Mouse (Mus musculus) ES-Bruce4 (cell line): ENCODE measurements around the gene Arhgap28. TPM values are rescaled to one million over a fixed set of nuclear protein-coding genes. Genes with fewer than 3 reads are reported as not detected.

ENCODE experiments used
- H3K27ac ChIP-seq: 2 replicates; pipeline ENCODE4 v1.5.1; 2012; ENCODE audit warnings: low read length, inconsistent platforms; ENCODE audit not compliant: insufficient read depth
- H3K27me3 ChIP-seq: 2 replicates; pipeline ENCODE4 v1.6.1; 2012; ENCODE audit warnings: mild to moderate bottlenecking, low read length, inconsistent platforms; ENCODE audit not compliant: control insufficient read depth, poor library complexity, insufficient read depth, severe bottlenecking
- H3K36me3 ChIP-seq: 2 replicates; pipeline ENCODE4 v1.6.1; 2012; ENCODE audit warnings: inconsistent platforms, mild to moderate bottlenecking, low read length, moderate library complexity; ENCODE audit not compliant: control insufficient read depth, poor library complexity, insufficient read depth, severe bottlenecking
- H3K4me1 ChIP-seq: one replicate; pipeline ENCODE4 v1.8.1; 2011; ENCODE audit warnings: low read length; ENCODE audit not compliant: control insufficient read depth, insufficient read depth
- H3K4me3 ChIP-seq: 2 replicates; pipeline ENCODE4 v1.5.1; 2011; ENCODE audit warnings: low read depth, mild to moderate bottlenecking, low read length
- H3K9ac ChIP-seq: 2 replicates; pipeline ENCODE4 v1.6.1; 2012; ENCODE audit warnings: low read depth, mild to moderate bottlenecking, inconsistent platforms; ENCODE audit not compliant: poor library complexity, severe bottlenecking
- H3K9me3 ChIP-seq: replicated peaks from 2 replicates; pipeline ENCODE4 v1.6.1; 2012; ENCODE audit warnings: mild to moderate bottlenecking, low read length, inconsistent platforms; ENCODE audit not compliant: control insufficient read depth, poor library complexity, insufficient read depth, severe bottlenecking
- CTCF ChIP-seq: IDR thresholded peaks from one replicate; pipeline ENCODE4 v1.8.1; 2011; ENCODE audit warnings: low read depth, low read length
- EP300 ChIP-seq: IDR thresholded peaks from 2 replicates; pipeline ENCODE4 v1.6.1; 2011; ENCODE audit warnings: low read depth, low read length; ENCODE audit not compliant: insufficient read depth
- POLR2A ChIP-seq: IDR thresholded peaks from one replicate; pipeline ENCODE4 v1.8.1; 2011; ENCODE audit warnings: low read length; ENCODE audit not compliant: insufficient read depth
- polyA plus RNA-seq: library from polyadenylated mRNA; stranded (reverse); fragments of >200 nt; gene quantifications from 2 replicates; pipeline ENCODE4 v1.2.4, GENCODE M21; 2011; ENCODE audit warnings: low read depth; ENCODE audit not compliant: missing spikeins, insufficient read depth, insufficient read length

Gene Arhgap28
- polyA plus RNA-seq, 1 experiment = 15.5 TPM

DNA sequence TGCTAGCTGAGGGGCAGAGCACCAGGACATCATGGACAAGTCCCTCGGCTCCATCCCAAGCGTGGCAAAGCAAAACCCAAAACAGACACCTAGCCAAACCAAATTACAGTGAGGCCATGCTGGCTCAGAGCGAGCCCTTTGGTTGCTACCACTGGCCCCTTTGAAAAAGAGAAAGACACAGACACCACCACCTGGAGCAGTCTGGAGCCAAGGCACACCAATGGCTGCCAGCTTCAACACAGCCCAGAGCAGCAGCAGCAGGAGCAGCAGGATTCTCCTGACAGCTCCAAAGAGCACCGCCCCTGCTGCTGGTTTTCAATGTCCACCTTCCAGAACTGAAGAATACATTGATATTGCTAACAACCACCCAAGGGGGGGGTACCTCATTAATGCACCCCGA, 104.5 kb downstream of the Arhgap28 start:
- TF ChIP-seq EP300 = no peak
- H3K36me3 ChIP-seq = no peaks in the 10 kb centered on the region
- no peaks in the 10 kb centered on the region for H3K9me3 ChIP-seq

DNA sequence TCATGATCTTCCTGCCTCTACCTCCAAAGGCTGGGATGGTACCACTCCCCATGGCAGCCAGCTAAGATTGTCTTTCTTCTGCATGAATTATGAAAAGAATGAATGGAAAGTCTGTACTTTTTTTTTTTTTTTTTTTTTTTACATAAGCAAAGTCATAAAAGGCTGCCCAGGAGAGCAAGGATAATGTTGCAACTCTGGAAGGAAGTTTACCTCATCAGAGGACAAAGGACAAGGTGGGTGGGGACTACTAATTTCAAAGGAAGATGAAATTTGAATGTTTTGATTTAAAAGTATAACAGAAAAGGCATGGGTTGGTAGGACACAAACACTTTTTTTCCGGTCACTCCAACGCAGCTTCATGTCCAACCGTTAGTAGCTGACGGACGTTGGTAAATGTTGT, 107.5 kb downstream of the Arhgap28 start:
- Histone ChIP-seq H3K27me3 (no peaks in the 10 kb centered on the region), H3K9me3 (no peaks in the 10 kb centered on the region), H3K4me3 (no peak overlapping the region), H3K27ac (no peak overlapping the region), H3K4me1 (no peaks in the 10 kb centered on the region), H3K36me3 (no peaks in the 10 kb centered on the region), H3K9ac (no peak overlapping the region)
- TF ChIP-seq CTCF = no peak
- no peak for TF ChIP-seq EP300
- TF ChIP-seq POLR2A = no peak

More for the DNA sequence above, 104.5 kb downstream of the Arhgap28 start:
- H3K4me1 ChIP-seq = no peaks in the 10 kb centered on the region
- no peak overlapping the region for H3K4me3 ChIP-seq
- H3K27ac ChIP-seq = no peak overlapping the region
- no peak overlapping the region for H3K9ac ChIP-seq
- no peaks in the 10 kb centered on the region for H3K27me3 ChIP-seq

DNA sequence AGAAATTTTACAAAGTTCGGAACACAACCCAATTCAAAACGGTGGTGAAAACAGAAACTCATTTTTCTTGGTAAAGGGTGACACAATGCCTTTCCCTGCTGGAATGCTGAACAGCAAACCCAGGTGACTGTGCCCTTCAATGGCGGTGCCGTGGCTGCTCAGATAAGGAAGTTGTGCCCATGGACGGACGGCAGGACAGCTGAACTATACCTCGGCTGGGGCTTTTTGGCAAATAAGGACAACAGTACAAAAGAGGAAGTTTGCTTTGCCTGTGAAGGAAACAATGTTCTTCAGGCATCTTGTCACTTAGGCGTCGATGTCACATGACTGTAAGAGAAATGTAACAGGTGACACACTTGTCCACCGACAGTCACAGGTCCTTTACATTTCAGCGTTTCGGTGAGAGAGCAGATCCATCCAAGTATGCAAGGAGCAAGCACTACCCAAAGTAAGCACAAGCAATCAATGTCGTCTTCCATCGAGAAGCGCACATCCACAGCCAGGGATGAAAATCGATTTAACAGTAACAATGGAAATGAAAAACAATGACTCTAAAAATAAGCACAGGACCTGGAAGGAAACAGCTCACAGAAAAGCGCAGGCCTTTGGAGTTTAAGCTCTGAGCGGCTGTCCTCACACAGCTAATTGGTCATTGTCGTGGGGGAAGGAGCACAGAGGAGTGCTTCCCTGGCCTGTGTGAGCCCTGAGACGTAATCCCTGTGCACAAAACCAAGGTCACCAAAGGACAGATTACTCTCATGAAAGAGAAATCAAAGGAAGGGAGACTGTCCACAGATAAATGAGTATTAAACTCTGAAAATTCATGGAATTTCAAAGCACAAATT, 114.2 kb downstream of the Arhgap28 start:
- no peaks in the 10 kb centered on the region for H3K27me3 ChIP-seq
- no peaks in the 10 kb centered on the region for H3K36me3 ChIP-seq
- H3K27ac ChIP-seq = no peak overlapping the region
- no peak overlapping the region for H3K9ac ChIP-seq
- H3K4me1 ChIP-seq = no peaks in the 10 kb centered on the region
- H3K9me3 ChIP-seq = no peaks in the 10 kb centered on the region
- TF ChIP-seq POLR2A (no peak), CTCF (no peak), EP300 (no peak)
- no peak overlapping the region for H3K4me3 ChIP-seq

DNA sequence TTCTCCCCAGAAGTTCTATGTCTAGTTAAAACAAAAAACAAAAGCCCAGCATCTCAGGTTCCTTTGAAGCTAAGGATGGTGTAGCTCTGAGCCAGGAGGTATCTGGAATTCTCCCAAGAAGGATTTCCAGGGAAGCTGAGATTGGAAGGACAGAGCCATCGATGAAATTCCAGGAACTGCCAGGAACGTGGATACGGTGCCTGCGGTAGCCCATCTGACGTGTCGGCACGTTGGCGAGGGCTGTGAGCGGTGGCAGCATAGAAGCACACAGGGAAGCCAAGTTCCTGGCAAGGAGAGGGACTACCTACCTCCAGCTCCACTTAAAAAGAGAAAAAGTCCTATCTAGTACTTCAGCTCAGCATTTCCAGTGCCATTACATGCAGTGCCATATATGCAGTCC, 115.8 kb downstream of the Arhgap28 start:
- no peak overlapping the region for H3K9ac ChIP-seq
- no peak overlapping the region for H3K4me3 ChIP-seq
- TF ChIP-seq POLR2A (no peak), EP300 (no peak), CTCF (no peak)
- no peaks in the 10 kb centered on the region for H3K4me1 ChIP-seq
- no peaks in the 10 kb centered on the region for H3K36me3 ChIP-seq
- no peak overlapping the region for H3K27ac ChIP-seq
- no peaks in the 10 kb centered on the region for H3K9me3 ChIP-seq
- no peaks in the 10 kb centered on the region for H3K27me3 ChIP-seq

DNA sequence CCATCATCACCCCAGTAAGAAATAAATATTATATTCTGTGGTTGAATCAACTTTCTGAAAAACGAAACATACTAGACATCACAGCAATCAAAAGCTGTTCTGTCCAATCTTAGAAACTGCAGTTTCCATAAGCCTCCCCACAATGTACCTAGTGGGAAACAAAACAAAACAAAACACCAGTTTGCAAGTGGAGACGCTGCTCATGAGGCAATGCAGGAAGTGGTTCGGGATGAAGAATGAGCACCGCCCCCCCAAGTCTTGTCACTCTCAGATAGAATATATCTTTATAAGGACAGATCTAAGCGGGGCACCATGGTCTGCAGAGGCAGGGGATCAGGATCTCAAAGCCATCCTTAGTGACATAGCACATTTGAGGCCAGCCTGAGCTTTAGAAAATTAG, 117.6 kb downstream of the Arhgap28 start:
- TF ChIP-seq POLR2A (no peak), EP300 (no peak), CTCF (no peak)
- Histone ChIP-seq H3K4me1 (no peaks in the 10 kb centered on the region), H3K27me3 (no peaks in the 10 kb centered on the region), H3K4me3 (no peak overlapping the region), H3K27ac (no peak overlapping the region), H3K36me3 (no peaks in the 10 kb centered on the region), H3K9ac (no peak overlapping the region), H3K9me3 (no peaks in the 10 kb centered on the region)

DNA sequence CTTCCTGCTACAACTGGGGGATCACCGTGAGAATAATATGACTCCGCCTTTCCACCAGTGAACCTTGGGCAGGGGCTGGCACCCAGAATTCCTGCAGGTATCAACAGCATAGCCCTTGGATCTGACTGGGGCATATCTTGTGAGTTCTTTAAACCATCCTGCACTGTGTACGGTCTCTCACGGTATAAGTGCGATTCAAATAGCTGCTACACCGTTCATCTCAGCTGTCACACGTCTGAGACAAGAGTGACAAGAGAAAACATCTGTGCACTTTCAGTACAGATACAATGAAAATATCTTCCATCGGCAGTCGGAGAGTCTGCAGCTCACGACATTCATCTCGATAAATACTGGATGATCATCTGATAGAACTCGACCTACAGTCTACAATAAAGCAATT, 126.3 kb downstream of the Arhgap28 start:
- Histone ChIP-seq H3K4me1 (no peaks in the 10 kb centered on the region), H3K27ac (no peak overlapping the region), H3K9me3 (no peaks in the 10 kb centered on the region)

More for the DNA sequence above, 126.3 kb downstream of the Arhgap28 start:
- H3K4me3 ChIP-seq = no peak overlapping the region
- H3K9ac ChIP-seq = no peak overlapping the region
- H3K36me3 ChIP-seq = no peaks in the 10 kb centered on the region
- TF ChIP-seq POLR2A = no peak
- no peak for TF ChIP-seq CTCF
- no peak for TF ChIP-seq EP300
- no peaks in the 10 kb centered on the region for H3K27me3 ChIP-seq
